Mouse (Mus musculus): ENCODE data around the gene A230050P20Rik. TPM values are rescaled to one million over a fixed set of nuclear protein-coding genes. Genes with fewer than 3 reads are reported as not detected.

A230050P20Rik gene
- polyA plus RNA-seq, 1 experiment = 23.5 TPM

GRCm38 (mm10) chr9:20879097-20879792 lies 10.8 kb downstream of the A230050P20Rik start, which contains the start of gene Angptl6:
Angptl6 (minus strand) TSS chr9:20879727.
- Histone ChIP-seq H3K4me3 (ENCODE audit: insufficient read depth, low read length) (peak within 1 kb of the TSS; percentile 60), H3K27ac (ENCODE audit: insufficient read depth, low read depth, low read length) (peak within 1 kb of the TSS; percentile 67), H3K4me1 (ENCODE audit: control insufficient read depth, insufficient read depth, low read length) (peaks cover 5% of the 10 kb centered on the region)
- TF ChIP-seq CTCF (IDR thresholded peaks at IDR 0.05; ENCODE audit: low read depth, low read length) (no peak), POLR2A (IDR thresholded peaks at IDR 0.05; ENCODE audit: borderline replicate concordance, low read depth, low read length) (no peak)

- TF ChIP-seq POLR2A (IDR thresholded peaks at IDR 0.05; ENCODE audit: borderline replicate concordance, low read depth, low read length) = no peak
- TF ChIP-seq CTCF (IDR thresholded peaks at IDR 0.05; ENCODE audit: low read depth, low read length) = no peak
- no peak overlapping the region for H3K4me3 ChIP-seq (ENCODE audit: insufficient read depth, low read length)
- H3K4me1 ChIP-seq (ENCODE audit: control insufficient read depth, insufficient read depth, low read length) = peaks cover 20% of the 10 kb centered on the region
- peak overlapping the region; percentile 13; the same call in 1 of the 2 replicates for H3K27ac ChIP-seq (ENCODE audit: insufficient read depth, low read depth, low read length)
These were observed 18.1 kb downstream of the A230050P20Rik start for GRCm38 (mm10) chr9:20886563-20886962.

GRCm38 (mm10) chr9:20887191-20887590 lies 18.7 kb downstream of the A230050P20Rik start:
- H3K4me1 ChIP-seq (ENCODE audit: control insufficient read depth, insufficient read depth, low read length) = peaks cover 20% of the 10 kb centered on the region
- H3K27ac ChIP-seq (ENCODE audit: insufficient read depth, low read depth, low read length) = 0 out of 2 replicates have a peak overlapping the region, but pooled peaks have one; percentile 36
- TF ChIP-seq CTCF (IDR thresholded peaks at IDR 0.05; ENCODE audit: low read depth, low read length) (no peak), POLR2A (IDR thresholded peaks at IDR 0.05; ENCODE audit: borderline replicate concordance, low read depth, low read length) (no peak)
- H3K4me3 ChIP-seq (ENCODE audit: insufficient read depth, low read length) = no peak overlapping the region

GRCm38 (mm10) chr9:20887704-20888385 lies 19.4 kb downstream of the A230050P20Rik start, which contains the start of gene Ppan:
Ppan (plus strand) TSS chr9:20888175.
- H3K27ac ChIP-seq (ENCODE audit: insufficient read depth, low read depth, low read length) = peak within 1 kb of the TSS; percentile 80
- no peak for TF ChIP-seq CTCF (IDR thresholded peaks at IDR 0.05; ENCODE audit: low read depth, low read length)
- no peak for TF ChIP-seq POLR2A (IDR thresholded peaks at IDR 0.05; ENCODE audit: borderline replicate concordance, low read depth, low read length)

GRCm38 (mm10) chr9:20888386-20888765 lies 19.9 kb downstream of the A230050P20Rik start:
- H3K27ac ChIP-seq (ENCODE audit: insufficient read depth, low read depth, low read length) = peak overlapping the region; percentile 80

More at GRCm38 (mm10) chr9:20887704-20888385, 19.4 kb downstream of the A230050P20Rik start, which contains the start of gene Ppan:
- Histone ChIP-seq H3K4me1 (ENCODE audit: control insufficient read depth, insufficient read depth, low read length) (peaks cover 20% of the 10 kb centered on the region), H3K4me3 (ENCODE audit: insufficient read depth, low read length) (peak within 1 kb of the TSS; percentile 96)

GRCm38 (mm10) chr9:20889185-20890141 lies 21.0 kb downstream of the A230050P20Rik start:
- Histone ChIP-seq H3K4me1 (ENCODE audit: control insufficient read depth, insufficient read depth, low read length) (peaks cover 20% of the 10 kb centered on the region), H3K4me3 (ENCODE audit: insufficient read depth, low read length) (peak overlapping the region; percentile 55), H3K27ac (ENCODE audit: insufficient read depth, low read depth, low read length) (peak overlapping the region; percentile 27)
- TF ChIP-seq POLR2A (IDR thresholded peaks at IDR 0.05; ENCODE audit: borderline replicate concordance, low read depth, low read length) (no peak), CTCF (IDR thresholded peaks at IDR 0.05; ENCODE audit: low read depth, low read length) (no peak)

More at GRCm38 (mm10) chr9:20888386-20888765, 19.9 kb downstream of the A230050P20Rik start:
- H3K4me1 ChIP-seq (ENCODE audit: control insufficient read depth, insufficient read depth, low read length) = peaks cover 20% of the 10 kb centered on the region
- peak overlapping the region; percentile 96 for H3K4me3 ChIP-seq (ENCODE audit: insufficient read depth, low read length)
- TF ChIP-seq POLR2A (IDR thresholded peaks at IDR 0.05; ENCODE audit: borderline replicate concordance, low read depth, low read length) (no peak), CTCF (IDR thresholded peaks at IDR 0.05; ENCODE audit: low read depth, low read length) (no peak)

- H3K4me3 ChIP-seq (ENCODE audit: insufficient read depth, low read length) = no peak overlapping the region
These were observed 22.0 kb downstream of the A230050P20Rik start for GRCm38 (mm10) chr9:20890411-20890810.

GRCm38 (mm10) chr9:20891339-20892103 lies 23.1 kb downstream of the A230050P20Rik start:
- H3K4me3 ChIP-seq (ENCODE audit: insufficient read depth, low read length) = no peak overlapping the region
- H3K4me1 ChIP-seq (ENCODE audit: control insufficient read depth, insufficient read depth, low read length) = peaks cover 13% of the 10 kb centered on the region
- TF ChIP-seq POLR2A (IDR thresholded peaks at IDR 0.05; ENCODE audit: borderline replicate concordance, low read depth, low read length) = no peak
- no peak for TF ChIP-seq CTCF (IDR thresholded peaks at IDR 0.05; ENCODE audit: low read depth, low read length)
- H3K27ac ChIP-seq (ENCODE audit: insufficient read depth, low read depth, low read length) = no peak overlapping the region

More at GRCm38 (mm10) chr9:20890411-20890810, 22.0 kb downstream of the A230050P20Rik start:
- Histone ChIP-seq H3K4me1 (ENCODE audit: control insufficient read depth, insufficient read depth, low read length) (peaks cover 20% of the 10 kb centered on the region), H3K27ac (ENCODE audit: insufficient read depth, low read depth, low read length) (no peak overlapping the region)
- no peak for TF ChIP-seq POLR2A (IDR thresholded peaks at IDR 0.05; ENCODE audit: borderline replicate concordance, low read depth, low read length)
